Mouse (Mus musculus): ENCODE measurements around the gene Aoah.

The Aoah gene

DNA sequence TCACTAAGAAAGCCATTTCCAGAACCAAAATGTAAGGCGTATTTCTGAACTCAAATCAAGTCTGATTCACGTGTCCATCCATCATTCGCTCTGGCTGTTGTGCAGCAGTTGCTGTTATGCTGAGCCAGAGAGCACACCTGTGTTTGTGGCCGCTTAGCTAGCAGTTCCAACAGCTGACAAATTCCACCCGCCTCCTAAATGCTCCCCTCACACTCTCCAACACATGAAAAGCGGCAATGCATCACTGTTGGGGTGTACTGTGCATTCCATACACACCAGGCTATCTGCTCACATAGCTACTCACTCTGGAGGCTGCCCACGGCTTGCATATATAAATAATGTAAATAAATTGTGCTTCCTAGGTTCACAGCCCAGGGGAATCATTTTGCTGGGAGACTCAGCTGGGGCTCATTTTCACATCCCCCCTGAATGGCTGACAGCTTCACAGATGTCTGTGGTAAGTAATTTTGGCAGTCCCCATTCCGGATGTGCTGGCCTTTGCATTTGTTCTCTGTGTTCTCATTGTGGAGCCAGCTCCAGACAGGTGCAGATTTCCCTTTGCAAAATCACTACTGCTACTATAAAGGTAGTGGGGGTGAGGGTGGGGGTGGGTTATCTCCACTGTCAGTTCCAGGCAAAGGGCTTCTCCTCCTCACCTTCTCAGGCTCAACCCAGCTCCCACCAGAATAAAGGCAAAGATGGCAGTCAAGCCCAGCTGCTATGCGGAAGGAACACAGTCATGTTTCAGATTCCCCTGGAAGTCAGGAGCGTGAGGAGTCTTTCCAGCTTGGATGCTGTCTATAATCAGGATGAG is 123.0 kb downstream of the Aoah start:
- DNase-seq (ENCODE audit: low spot score) = no peak

GRCm38 (mm10) chr13:20920401-20920800 is 126.5 kb downstream of the Aoah start:
- no peak for DNase-seq (ENCODE audit: low spot score)

GRCm38 (mm10) chr13:20936016-20936415 is 142.1 kb downstream of the Aoah start:
- DNase-seq (ENCODE audit: low spot score) = no peak

- DNase-seq (ENCODE audit: low spot score) = peak; percentile 59
These were observed 143.5 kb downstream of the Aoah start for GRCm38 (mm10) chr13:20937452-20937851.

- DNase-seq (ENCODE audit: low spot score) = no peak
These were observed 145.2 kb downstream of the Aoah start for GRCm38 (mm10) chr13:20939099-20939498.

DNA sequence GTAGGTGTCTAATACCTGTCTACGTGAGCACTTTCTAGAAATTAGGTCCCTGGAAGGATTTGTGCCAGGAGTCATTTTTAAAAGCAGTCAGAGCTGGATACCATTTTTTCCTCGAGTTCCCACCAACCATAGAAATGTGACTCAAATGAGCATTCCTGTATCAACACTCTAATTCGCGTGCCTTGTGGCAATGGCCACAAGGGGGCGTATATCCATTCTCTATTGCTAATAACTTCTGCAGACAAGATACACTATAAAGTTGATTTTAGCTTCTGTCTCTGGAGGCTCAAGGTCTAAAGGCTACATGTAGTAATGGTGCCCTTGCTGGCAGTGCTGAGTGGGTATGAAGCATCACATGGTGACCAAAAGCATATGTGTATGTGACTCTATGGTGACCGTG is 146.5 kb downstream of the Aoah start:
- peak; percentile 14 for DNase-seq (ENCODE audit: low spot score)

DNA sequence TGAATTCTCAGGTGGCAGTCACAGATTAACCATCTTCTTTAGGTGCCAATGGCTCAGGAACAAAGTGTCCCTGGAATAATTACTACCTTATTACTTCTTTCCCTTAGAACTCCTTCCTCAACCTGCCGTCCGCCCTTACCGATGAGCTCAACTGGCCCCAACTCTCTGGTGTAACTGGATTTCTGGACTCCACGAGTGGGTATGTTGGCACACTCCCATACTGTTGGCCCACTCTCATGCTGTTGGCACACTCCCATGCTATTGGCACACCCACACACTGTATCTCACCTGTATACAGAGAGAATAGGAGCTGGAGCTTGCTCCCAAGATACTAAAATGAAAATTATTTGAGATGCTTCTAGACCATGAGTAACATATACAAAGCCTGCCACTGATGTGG is 147.8 kb downstream of the Aoah start:
- no peak for DNase-seq (ENCODE audit: low spot score)

DNA sequence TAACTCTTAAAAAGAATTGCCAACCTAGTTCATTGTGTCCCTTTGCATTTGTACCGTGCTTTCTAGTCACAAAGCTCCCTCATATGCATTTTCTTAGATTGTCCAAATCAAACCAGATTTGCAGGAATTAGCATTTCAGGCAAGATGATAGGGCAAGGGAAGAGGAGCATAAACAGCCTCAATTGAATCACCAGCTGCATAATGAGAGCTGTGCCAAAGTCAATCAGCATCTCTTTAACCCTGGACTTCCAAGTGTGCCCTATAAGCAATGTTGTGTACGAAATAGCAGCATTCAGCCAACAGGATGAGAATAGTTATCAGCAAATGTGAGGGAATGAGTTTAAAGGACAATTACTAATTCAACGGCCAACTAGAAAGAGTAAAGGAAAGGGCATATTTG is 169.2 kb downstream of the Aoah start:
- no peak for DNase-seq (ENCODE audit: low spot score)

DNA sequence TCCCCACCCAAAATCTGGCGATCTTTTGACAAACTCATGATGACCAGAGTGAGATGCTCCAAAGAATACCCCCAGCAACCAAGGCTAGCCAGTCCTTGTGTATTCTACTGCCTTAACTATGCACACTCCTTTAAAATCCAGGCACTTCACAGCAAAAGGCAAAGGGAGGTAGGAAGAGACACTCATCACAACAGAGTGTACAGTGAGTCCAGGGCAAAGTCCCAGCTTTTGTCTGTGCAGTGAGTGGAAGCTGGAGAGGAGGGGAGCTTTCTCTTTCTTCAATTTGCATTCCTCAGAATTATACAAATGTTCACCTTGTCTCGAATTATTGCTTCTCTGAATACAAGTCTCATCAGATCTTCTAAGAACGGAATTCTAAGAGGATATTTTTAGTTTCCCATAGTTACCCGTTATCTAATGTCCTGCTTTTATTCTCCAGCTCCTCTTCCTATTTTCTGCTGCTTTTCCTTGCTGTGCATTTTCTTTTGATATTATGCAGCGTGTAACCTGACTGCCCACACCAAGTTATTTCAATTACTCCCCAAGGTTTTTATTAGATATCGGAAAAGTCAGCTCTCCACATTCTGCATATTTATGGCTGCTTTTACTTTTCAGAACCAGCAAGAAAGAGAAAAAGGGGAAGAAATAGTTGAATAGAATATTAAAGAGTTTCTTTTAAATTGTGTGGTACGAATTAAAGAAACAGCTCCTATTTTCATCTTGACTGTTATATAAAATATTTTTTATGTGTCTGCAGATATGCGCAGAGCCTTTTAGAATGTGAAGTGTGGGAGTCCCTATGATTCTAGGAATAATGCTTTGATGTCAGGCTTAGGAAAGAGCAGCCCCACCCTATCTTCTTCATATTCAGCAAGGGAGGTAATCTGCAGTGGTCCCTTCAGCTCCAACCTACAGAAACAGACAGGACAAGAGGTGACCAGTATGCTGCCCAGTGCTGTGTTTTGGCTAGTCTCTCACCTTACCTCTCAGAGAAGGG is 187.6 kb downstream of the Aoah start:
- DNase-seq (ENCODE audit: low spot score) = no peak

DNA sequence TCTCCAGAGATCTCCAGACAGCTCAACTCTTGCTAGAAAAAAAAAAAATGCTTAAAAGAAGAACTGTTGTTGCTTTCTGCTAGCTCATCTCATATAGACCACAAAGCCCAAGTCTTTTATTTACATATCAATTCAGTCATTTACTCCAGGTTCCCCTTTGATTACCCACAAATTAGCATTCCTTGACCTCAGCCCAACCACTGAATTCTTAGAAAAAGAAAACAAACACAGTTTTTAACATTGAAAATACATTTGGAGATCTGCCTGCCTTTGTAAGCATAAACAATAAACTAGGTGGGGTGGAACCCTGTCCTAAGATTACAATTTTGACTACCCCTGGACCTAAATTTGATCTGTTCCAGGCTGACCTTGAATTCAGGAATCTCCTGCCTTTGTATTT is 191.6 kb downstream of the Aoah start:
- DNase-seq (ENCODE audit: low spot score) = no peak

- DNase-seq (ENCODE audit: low spot score) = no peak
These were observed 192.0 kb downstream of the Aoah start for GRCm38 (mm10) chr13:20985961-20986360.

DNA sequence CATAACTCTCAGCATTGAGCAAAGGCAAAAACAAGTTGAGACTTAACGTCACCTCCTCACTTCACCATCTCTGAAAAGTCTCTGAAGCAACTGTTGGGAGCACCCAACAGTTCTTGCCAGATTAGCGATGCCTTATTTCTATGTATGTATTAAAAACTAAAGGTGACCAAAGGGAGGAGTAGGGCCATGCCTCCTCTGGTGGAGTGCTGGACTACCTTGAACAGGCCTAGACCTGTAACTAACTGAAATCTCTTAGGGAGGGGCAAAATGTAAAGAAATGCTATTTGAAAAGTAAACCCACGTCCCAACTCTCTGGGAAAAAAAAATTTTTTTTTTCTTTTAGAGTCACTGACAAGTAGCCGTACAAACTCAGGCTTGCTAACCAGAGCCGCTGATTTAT is 211.3 kb downstream of the Aoah start:
- DNase-seq (ENCODE audit: low spot score) = no peak

GRCm38 (mm10) chr13:21005642-21006320 is 211.9 kb downstream of the Aoah start:
- no peak for DNase-seq (ENCODE audit: low spot score)

DNA sequence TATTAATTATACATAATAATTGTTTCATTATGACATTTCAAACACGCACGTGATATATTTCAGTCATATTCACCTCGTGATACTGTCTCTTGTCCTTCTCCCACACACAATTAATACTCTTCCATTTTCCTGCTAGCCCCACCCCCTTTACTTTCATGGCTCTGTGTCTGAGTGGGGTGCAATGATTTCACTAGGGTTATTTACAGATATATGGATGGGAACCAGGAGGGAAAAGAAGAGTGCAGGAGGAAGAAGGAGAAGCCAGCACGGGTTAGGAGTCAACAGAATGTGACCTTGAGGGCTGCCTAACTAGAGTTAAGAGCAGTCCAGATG is 212.4 kb downstream of the Aoah start:
- DNase-seq (ENCODE audit: low spot score) = no peak

GRCm38 (mm10) chr13:21013659-21014058 is 219.7 kb downstream of the Aoah start:
- no peak for DNase-seq (ENCODE audit: low spot score)

- no peak for DNase-seq (ENCODE audit: low spot score)
These were observed 230.9 kb downstream of the Aoah start for GRCm38 (mm10) chr13:21024831-21025230.

DNA sequence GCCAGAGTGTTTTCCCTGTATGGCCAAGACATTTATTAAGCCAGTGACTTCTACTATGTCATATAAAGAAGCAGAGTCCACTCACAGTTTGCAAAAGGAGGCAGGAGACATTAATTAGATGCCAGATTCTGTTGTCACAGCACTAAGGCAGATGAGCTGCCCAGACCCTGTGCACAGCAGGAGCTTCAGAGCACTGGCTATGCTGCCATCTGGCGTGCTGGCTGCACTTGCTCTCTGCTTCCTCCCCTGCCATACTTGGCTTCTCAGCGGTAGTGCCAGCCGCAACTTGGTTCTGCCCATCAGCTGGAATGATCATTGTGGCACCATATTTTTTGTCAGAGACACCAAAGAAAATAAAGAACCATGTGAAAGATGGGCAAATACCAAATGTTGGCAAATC is 239.3 kb downstream of the Aoah start:
- DNase-seq (ENCODE audit: low spot score) = no peak

DNA sequence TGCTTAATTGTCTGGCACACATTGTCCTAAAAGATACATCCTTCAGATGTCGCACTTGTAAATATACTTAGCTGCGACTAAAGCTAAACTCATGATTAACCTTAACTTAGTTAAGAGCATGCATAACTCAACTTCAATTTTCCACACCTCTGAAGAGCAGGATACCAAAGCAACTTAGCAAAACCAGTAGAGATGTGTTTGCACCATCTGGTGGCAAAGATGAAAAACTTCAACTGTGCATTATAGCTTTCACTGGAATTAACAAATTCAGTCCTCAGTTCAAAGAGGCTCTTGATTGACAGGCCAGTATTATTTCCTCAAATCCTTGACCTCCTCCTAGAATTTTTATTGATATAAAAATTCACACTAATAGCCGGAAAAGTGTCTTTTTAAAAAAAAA is 241.1 kb downstream of the Aoah start:
- no peak for DNase-seq (ENCODE audit: low spot score)

DNA sequence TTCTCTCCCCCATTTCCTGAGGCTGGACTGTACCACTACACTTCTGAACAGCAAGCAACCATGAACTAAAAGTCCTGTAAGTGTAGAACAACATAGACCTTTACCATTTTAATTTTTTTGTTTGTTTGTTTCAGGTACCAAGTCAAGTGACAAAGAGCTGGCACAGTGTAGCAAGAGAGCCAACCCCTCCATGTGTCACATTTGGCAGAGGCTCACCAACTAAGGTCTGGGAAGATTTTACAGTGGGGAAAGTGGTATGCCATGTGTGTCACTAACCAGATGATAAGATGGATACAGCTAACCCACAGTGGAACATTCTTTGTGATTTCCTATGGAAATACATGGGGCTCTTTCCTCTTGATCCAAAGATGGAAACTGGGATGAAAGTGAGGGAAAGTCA is 242.1 kb downstream of the Aoah start:
- DNase-seq (ENCODE audit: low spot score) = no peak

DNA sequence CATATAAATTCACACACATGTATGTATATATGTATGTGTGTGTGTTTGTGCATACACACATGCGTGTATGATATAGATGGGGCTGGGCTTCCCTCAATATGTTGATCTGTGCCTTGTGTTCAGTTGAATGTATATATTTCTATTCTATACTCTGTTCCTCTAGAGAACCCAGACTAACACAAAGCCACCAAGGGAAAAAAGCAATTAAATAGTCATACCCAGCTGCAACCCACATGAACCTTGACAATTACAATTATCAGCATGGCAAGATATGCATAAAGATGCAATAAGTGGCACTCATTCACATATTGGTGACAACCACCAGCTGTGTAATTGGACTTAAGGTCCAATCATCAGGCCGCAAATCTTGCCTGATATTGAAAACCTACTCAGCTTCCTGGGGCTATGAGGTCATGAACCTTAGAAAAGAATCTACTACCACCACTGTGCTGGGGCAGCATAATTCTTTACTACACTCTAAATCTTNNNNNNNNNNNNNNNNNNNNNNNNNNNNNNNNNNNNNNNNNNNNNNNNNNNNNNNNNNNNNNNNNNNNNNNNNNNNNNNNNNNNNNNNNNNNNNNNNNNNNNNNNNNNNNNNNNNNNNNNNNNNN is 246.8 kb downstream of the Aoah start:
- DNase-seq (ENCODE audit: low spot score) = no peak

- DNase-seq (ENCODE audit: low spot score) = no peak
These were observed 256.2 kb downstream of the Aoah start for GRCm38 (mm10) chr13:21050118-21050517.

- DNase-seq (ENCODE audit: low spot score) = no peak
These were observed 272.1 kb downstream of the Aoah start for GRCm38 (mm10) chr13:21066021-21066420.

All from urinary bladder, postnatal 25 days (tissue).